Mouse (Mus musculus): ENCODE data around the gene Khdc4.

DNA sequence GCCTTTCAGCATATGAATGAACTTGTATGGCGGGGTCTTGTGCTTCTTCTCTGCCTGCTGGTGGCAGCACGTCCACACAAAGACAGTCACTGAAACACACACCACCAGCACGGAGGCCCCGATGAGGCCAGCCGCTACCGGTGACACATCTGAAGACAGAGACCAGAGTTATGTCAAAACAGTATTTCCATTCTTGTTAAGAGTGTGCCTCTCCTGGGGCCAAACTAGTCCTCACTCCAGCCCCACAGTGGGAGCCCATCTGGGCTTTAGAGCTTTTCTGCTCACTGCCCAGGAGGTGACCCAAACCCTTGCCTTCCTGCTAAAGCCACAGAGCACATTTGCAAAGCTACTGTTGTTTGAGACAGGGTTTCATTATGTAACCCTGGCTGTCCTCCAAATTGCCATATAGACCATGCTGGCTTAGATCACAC is 76.8 kb downstream of the Khdc4 start:
- TF ChIP-seq TAL1 (IDR thresholded peaks at IDR 0.05; ENCODE audit: low read length) (no peak), GATA1 (IDR thresholded peaks at IDR 0.05; ENCODE audit: low read length) (no peak)

Data from erythroblast, embryonic 14.5 days (primary cell).